Mouse (Mus musculus): Measurements from ENCODE around the gene Ibtk.

The Ibtk gene

DNA sequence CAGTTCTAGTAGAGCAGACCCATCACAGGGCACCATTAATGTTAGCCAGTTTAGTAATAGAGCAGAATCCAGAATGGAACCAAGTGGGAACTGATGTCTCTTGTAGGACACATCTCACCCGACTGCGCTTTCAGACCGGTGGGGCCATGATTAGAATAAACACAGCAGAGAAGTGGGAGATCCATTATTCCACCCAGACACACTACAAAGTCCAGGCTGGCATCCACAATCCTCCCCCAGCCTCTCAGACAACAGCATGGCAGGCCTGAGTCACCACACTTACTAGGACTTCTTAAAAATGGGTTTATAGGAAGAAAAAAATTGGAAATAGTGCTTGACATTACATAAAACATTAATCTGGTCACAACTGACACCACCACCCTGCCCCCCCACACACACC, 53.5 kb downstream of the Ibtk start:
- DNase-seq = no peak

DNA sequence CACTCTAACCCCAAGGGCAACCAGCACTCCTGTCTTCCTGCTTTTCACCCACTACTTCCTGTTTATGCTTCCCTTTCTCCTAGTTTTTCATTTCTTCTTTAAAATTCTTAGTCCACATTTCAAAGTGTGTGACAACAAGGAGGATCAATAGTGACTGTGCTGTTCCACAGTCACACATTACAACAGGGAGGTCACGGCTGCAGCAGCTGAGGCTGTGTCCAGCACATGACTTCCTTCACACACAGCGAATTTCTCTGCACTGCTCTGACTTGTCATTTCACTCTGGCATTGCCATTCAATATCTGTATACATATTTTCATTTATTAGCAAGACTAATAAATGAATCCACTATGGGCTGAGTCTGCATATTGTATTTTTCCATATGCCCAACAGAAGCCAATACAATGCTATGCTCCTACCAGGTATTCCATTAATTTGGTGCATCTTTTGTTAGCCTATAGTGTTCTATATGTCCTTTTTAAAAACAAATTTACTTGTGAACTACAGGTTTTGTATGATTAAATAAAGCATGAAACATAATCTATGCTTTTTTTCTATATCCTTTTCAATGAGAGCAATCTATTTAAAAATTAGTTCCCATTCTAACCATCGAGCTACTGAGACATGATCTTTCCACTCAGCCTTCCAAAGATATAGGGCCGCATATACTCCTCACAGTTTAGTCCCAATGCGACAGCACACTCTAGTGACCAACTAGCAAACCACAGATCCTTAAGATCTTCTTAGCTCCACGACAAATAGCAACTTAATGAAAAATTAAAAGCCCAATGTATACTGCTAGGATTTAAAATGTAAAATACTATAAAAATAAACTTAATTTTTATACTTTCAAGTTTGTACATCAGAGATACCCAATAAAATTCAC, 55.7 kb downstream of the Ibtk start:
- DNase-seq = no peak

DNA sequence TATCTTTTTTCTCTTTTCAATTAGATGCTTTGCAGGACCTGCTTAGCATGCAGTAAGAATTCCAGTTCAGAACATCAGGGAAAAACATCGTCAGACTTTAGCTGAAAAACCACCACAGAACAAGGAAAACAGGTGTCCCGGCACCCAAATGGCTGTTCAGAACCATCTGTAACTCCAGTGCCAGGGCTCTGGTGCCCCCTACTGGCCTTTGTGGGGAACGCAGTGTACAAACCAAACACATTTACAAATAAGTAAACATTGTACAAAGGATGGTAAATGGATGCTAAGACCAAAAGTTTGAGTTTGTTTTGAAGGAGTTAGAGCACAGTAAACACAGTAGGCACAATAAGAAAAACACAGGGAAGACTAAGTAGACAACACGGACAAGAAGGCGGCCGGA, 64.1 kb downstream of the Ibtk start:
- no peak for DNase-seq

DNA sequence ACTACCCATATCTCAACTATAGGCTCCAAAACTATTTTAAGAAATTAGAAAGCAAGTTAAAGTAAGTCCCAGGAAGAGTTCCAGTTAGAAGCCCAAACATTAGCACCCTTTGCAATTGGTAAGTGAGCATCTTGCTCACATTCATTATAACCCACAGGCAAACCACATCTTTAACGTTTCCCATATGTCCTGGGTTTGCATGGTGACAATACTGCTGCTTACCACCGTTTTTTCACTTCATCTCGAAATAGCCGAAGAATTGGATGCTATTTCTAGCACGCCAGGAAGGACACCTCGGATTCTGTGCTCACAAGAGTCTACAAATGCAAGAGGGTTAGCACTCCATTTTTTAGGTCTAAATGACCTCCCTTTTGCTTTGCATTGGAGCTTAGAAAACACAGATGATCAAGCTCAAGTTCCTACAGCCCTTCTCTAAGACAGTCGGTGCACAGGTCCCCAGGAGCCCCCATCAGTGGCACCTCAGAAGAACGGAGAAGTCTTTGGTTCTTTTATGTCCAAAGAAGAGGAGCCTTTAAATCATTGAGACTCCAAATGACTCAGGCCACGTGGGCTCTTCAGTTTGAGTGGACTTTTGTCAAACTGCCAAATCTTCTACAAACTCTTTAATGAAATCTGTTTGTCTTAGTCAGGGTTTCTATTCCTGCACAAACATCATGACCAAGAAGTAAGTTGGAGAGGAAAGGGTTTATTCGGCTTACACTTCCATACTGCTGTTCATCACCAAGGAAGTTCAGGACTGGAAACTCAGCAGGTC, 73.8 kb downstream of the Ibtk start:
- no peak for DNase-seq

DNA sequence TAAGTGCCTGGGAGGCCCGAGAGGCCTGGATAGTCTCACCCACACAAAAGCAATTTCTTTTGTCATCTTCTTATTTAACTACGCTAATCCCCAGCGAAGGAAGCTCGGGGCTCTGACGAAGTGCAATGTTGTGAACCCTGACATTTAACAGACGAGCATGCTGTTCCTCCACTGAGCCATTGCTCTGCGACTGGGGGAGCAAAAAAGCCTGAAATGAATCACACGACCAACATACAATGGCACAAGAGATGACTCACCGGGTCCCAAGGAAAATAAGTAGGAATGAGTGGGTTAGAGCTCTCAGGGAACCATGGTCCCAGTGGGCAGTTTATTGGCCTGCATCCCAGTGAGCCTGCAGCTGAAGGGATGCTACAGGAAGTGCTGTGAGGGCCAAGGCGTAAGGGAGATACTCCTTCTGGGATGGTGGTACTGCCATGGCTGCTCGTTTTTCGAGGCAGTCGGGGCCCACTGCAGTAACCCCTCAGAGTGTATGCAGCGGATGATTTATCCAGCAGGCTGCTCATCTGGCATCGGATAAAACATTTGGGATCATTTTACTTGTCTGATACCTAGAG, 75.1 kb downstream of the Ibtk start:
- no peak for DNase-seq

DNA sequence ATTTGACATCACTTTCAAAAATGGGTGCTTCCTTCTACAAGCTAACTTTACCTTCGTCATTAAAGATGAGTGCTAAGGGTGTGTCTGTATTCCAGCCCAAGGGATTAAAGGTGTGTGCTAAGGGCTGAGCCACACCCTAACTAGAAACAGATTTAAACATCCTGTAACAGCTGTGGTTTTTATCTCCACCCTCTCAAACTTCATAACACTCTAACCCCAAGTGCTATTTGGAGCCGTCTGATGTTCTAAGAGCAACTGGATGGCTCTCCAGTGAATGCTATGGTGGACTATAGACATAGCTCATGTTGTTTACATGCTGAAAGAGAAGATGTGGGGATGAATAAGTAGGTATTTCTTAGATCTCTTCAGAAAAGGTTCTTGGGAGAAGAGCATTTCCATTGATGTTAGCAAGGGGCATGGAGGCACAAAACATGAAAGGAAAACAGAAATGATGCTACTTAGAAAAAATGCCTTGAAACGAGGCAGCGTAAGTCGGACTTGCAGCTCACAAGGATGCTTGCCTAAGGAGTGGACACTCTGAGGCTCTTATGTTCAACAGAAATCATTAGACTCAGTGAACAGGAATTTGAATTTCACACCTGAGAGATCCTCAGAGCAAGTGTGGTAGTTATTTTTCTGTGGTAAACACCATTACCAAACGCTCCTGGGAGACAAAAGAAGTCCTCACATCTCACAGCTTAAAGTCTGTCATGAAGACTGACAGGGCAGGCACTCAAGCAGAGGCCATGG, 77.4 kb downstream of the Ibtk start:
- no peak for DNase-seq

DNA sequence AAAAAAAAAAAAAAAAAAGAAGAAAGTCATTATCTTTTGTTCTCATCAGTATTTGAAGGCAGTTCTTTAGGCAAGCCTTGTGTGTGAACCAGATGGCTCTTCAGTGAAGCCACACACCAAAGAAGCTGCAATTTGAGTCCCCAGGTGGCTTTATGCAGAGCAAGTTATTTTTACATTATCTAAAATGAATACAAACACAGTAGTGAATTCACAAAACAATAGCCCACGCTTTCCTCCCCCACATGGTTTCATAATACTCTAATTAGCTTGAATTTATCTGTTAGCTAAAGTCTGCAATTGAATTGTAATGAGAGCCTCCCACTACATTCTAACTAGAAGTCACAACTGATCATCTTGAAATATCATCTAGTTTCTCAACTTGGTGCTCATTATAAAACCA, 84.8 kb downstream of the Ibtk start:
- DNase-seq = no peak

DNA sequence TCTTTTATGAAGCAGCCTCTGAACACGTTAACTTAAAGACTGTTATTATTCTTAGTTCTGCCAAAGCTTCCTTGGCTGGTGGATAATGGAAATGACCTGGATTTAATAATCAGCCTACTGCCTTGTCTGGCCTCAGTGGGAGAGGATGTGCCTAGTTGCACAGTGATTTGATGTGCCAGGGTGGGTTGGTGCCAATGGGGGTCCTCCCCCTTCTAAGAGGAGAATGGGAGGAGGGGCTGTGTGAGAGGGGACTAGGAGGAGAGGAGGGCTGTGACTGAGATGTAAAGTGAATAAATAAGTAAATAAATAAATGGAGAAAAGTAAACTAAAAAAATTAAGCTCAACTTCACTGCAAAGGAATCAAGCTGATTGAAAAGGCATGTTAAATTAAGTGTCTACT, 85.3 kb downstream of the Ibtk start:
- DNase-seq = no peak

DNA sequence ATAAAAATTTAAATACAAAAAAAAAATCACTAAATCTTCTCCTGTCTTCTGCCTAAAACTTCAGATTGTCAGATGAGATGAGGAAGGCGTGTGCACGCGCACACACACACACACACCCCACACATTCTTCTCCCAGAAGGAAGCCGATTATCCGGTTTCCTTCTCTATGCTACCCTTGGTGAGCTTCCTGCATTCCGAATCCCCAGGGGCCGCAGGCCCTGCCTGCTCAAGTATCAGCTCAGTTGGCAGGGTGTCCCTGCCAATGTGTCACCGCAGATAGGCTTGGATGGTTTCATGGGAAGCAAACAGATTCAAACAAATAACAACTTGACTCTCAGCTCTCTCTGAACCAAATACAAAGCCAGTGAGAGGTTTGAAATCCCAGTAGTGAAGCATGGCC, 86.0 kb downstream of the Ibtk start:
- peak in 1 of 2 experiments; percentile 25 for DNase-seq

DNA sequence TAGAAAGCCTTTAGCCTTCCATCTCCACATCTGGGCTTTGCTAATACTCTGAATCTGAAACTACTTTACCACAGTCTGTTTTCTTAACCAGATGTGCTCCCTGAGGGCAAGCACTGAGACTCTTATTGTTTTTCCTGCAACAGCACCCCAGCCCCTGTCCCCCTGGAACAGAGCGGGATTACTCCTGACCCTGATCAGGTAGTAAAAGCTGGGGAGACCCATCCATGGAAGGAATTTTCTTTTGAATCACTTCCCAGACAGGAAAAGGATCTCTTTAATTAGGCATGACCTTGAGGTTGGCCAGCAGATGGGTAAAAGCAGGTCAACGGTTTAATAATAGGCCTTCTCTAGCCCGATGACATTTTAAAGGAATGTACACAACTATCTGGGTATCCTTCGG, 95.7 kb downstream of the Ibtk start:
- no peak for DNase-seq

DNA sequence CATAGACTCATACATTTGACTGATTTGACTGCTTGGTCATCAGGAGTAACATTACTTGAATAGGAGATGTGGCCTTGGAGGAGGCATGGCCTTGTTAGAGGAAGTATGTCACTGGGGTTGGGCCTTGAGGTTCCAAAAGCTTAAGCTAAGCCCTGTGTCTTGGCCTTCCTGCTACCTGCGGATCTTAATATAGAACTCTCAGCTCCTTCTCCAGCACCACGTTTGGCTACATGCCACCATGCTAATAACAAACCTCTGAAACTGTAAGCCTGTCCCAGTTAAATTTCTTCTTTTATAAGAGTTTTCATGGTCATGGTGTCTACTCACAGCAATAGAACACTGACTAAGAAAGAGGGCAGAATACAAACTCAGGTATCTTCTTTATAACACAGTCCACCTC, 110.9 kb downstream of the Ibtk start:
- no peak for DNase-seq
